Mouse (Mus musculus) liver, adult 2 months (tissue): ENCODE data around the gene Zfp952.

Source experiments
- CTCF ChIP-seq: fragments of 200-500 bp; IDR thresholded peaks from 2 replicates; pipeline ENCODE4 v1.5.1; 2011; ENCODE audit warnings: low read depth, low read length, control low read depth
- POLR2A ChIP-seq: fragments of 200-500 bp; IDR thresholded peaks from 2 replicates; pipeline ENCODE4 v1.6.1; 2011; ENCODE audit warnings: low read length, control low read depth; ENCODE audit not compliant: insufficient read depth; ENCODE audit errors: extremely low read depth

GRCm38 (mm10) chr17:32946716-32947115 lies 46.2 kb upstream of the Zfp952 start:
- TF ChIP-seq CTCF (no peak), POLR2A (no peak)
